Mouse (Mus musculus) lung, embryonic 14.5 days (tissue): Measurements from ENCODE around the gene Prdm10. TPM values are rescaled to one million over a fixed set of nuclear protein-coding genes. Genes with fewer than 3 reads are reported as not detected.

Source experiments
- ATAC-seq: fragments of 200-750 bp; cut with Nextera tagmentation; 2 replicates; pipeline ENCODE4 v1.8.0; 2017; ENCODE audit warnings: mild to moderate bottlenecking, moderate TSS enrichment, moderate library complexity; ENCODE audit not compliant: insufficient read depth
- DNase-seq: peaks from one replicate; pipeline ENCODE4 v3.0.0-alpha.2; 2015
- H3K27ac ChIP-seq: fragments of 300-500 bp; sonication (generic); 2 replicates; pipeline ENCODE4 v1.5.1; 2014; ENCODE audit warnings: low read depth, mild to moderate bottlenecking, moderate library complexity
- H3K27me3 ChIP-seq: fragments of 300-500 bp; sonication (generic); 2 replicates; pipeline ENCODE4 v1.6.1; 2014; ENCODE audit warnings: low read length, control low read depth; ENCODE audit not compliant: insufficient read depth
- H3K36me3 ChIP-seq: fragments of 300-500 bp; sonication (generic); 2 replicates; pipeline ENCODE4 v1.6.1; 2014; ENCODE audit warnings: control low read depth; ENCODE audit not compliant: insufficient read depth
- H3K4me1 ChIP-seq: fragments of 300-500 bp; sonication (generic); 2 replicates; pipeline ENCODE4 v1.6.1; 2014; ENCODE audit warnings: antibody characterized with exemption, control low read depth; ENCODE audit not compliant: insufficient read depth
- H3K4me2 ChIP-seq: fragments of 300-500 bp; sonication (generic); 2 replicates; pipeline ENCODE4 v1.6.1; 2014; ENCODE audit warnings: mild to moderate bottlenecking
- H3K4me3 ChIP-seq: fragments of 300-500 bp; sonication (generic); 2 replicates; pipeline ENCODE4 v1.5.1; 2014; ENCODE audit warnings: low read depth, low read length
- H3K9ac ChIP-seq: fragments of 300-500 bp; sonication (generic); 2 replicates; pipeline ENCODE4 v1.6.1; 2014
- H3K9me3 ChIP-seq: fragments of 300-500 bp; sonication (generic); 2 replicates; pipeline ENCODE4 v1.6.1; 2016; ENCODE audit warnings: low read depth, low read length, control low read depth
- CTCF ChIP-seq: IDR thresholded peaks from 2 replicates; pipeline ENCODE4 v1.5.1; 2016; ENCODE audit warnings: antibody characterized with exemption, low read depth
- WGBS: fragments of 180-500 bp; shearing (Covaris S2); extraction: QIAGEN DNeasy Blood & Tissue Kit; methylation state at CpG from one replicate; pipeline ENCODE4 v1.1.7; 2014; 5-methylcytosine and 5-hydroxymethylcytosine counted together
- polyA plus RNA-seq: library from polyadenylated mRNA; unstranded; fragments of >200 nt; fragmentation: Nextera tagmentation; extraction: Ambion mirVana; gene quantifications from 2 replicates; pipeline ENCODE4 v1.2.1, GENCODE M21; 2014

The Prdm10 gene
- polyA plus RNA-seq, 1 experiment from 2014 or later, result 6.7 TPM

GRCm38 (mm10) chr9:31291978-31292377 lies 11.6 kb downstream of the Prdm10 start:
- no peak for ATAC-seq
- Histone ChIP-seq H3K9ac (no peak overlapping the region), H3K4me3 (no peak overlapping the region), H3K4me2 (no peak overlapping the region), H3K9me3 (no peaks in the 10 kb centered on the region), H3K27me3 (no peaks in the 10 kb centered on the region), H3K27ac (no peak overlapping the region), H3K4me1 (no peaks in the 10 kb centered on the region), H3K36me3 (no peaks in the 10 kb centered on the region)
- TF ChIP-seq CTCF, result no peak
- 71% methylated on average over 4 of the region's 4 CpGs for WGBS
- DNase-seq, result no peak

GRCm38 (mm10) chr9:31293208-31293607 lies 12.9 kb downstream of the Prdm10 start:
- H3K27me3 ChIP-seq, result no peaks in the 10 kb centered on the region
- no peaks in the 10 kb centered on the region for H3K4me1 ChIP-seq
- no peak overlapping the region for H3K27ac ChIP-seq
- H3K9ac ChIP-seq, result no peak overlapping the region
- H3K36me3 ChIP-seq, result no peaks in the 10 kb centered on the region
- H3K4me3 ChIP-seq, result no peak overlapping the region
- no peak overlapping the region for H3K4me2 ChIP-seq
- no peak for TF ChIP-seq CTCF
- no peak for ATAC-seq
- no peaks in the 10 kb centered on the region for H3K9me3 ChIP-seq
- WGBS, result 70% methylated on average over 2 of the region's 2 CpGs
- no peak for DNase-seq

- H3K36me3 ChIP-seq, result no peaks in the 10 kb centered on the region
- ATAC-seq (no peak), DNase-seq (peak; percentile 47)
- 53% methylated on average over 2 of the region's 2 CpGs for WGBS
- no peaks in the 10 kb centered on the region for H3K9me3 ChIP-seq
- H3K27me3 ChIP-seq, result no peaks in the 10 kb centered on the region
- no peak overlapping the region for H3K4me3 ChIP-seq
- no peak for TF ChIP-seq CTCF
- no peak overlapping the region for H3K4me2 ChIP-seq
- no peaks in the 10 kb centered on the region for H3K4me1 ChIP-seq
- H3K27ac ChIP-seq, result no peak overlapping the region
- no peak overlapping the region for H3K9ac ChIP-seq
Observed at GRCm38 (mm10) chr9:31295311-31295710, 15.0 kb downstream of the Prdm10 start.

- WGBS, result 86% methylated on average over 3 of the region's 3 CpGs
- no peaks in the 10 kb centered on the region for H3K9me3 ChIP-seq
- ATAC-seq, result no peak
- no peak overlapping the region for H3K27ac ChIP-seq
- no peaks in the 10 kb centered on the region for H3K36me3 ChIP-seq
- no peak overlapping the region for H3K4me2 ChIP-seq
- H3K4me1 ChIP-seq, result no peaks in the 10 kb centered on the region
- no peak for TF ChIP-seq CTCF
- no peak for DNase-seq
- no peak overlapping the region for H3K9ac ChIP-seq
- H3K27me3 ChIP-seq, result no peaks in the 10 kb centered on the region
- no peak overlapping the region for H3K4me3 ChIP-seq
Observed at GRCm38 (mm10) chr9:31296293-31296692, 16.0 kb downstream of the Prdm10 start.

- no peaks in the 10 kb centered on the region for H3K9me3 ChIP-seq
- no peaks in the 10 kb centered on the region for H3K4me1 ChIP-seq
- H3K27ac ChIP-seq, result no peak overlapping the region
- ATAC-seq (no peak), DNase-seq (no peak)
- WGBS, result 78% methylated on average over 6 of the region's 6 CpGs
- H3K36me3 ChIP-seq, result no peaks in the 10 kb centered on the region
- H3K9ac ChIP-seq, result no peak overlapping the region
- H3K4me3 ChIP-seq, result no peak overlapping the region
- TF ChIP-seq CTCF, result no peak
- H3K27me3 ChIP-seq, result no peaks in the 10 kb centered on the region
- no peak overlapping the region for H3K4me2 ChIP-seq
Observed at GRCm38 (mm10) chr9:31298751-31299150, 18.4 kb downstream of the Prdm10 start.

GRCm38 (mm10) chr9:31300525-31300924 lies 20.2 kb downstream of the Prdm10 start:
- H3K4me3 ChIP-seq, result no peak overlapping the region
- H3K27me3 ChIP-seq, result no peaks in the 10 kb centered on the region
- WGBS, result 66% methylated on average over 5 of the region's 5 CpGs
- H3K36me3 ChIP-seq, result no peaks in the 10 kb centered on the region
- H3K4me1 ChIP-seq, result no peaks in the 10 kb centered on the region
- no peak for ATAC-seq
- TF ChIP-seq CTCF, result no peak
- no peak overlapping the region for H3K4me2 ChIP-seq
- H3K9ac ChIP-seq, result no peak overlapping the region
- no peaks in the 10 kb centered on the region for H3K9me3 ChIP-seq
- no peak for DNase-seq
- H3K27ac ChIP-seq, result no peak overlapping the region

- no peaks in the 10 kb centered on the region for H3K27me3 ChIP-seq
- no peak for TF ChIP-seq CTCF
- no peaks in the 10 kb centered on the region for H3K9me3 ChIP-seq
- H3K4me2 ChIP-seq, result no peak overlapping the region
- no peaks in the 10 kb centered on the region for H3K36me3 ChIP-seq
- no peak overlapping the region for H3K9ac ChIP-seq
- ATAC-seq, result 0 out of 2 replicates have a peak, but pooled peaks have one; percentile 14
- peak overlapping the region; percentile 24; the same call in 1 of the 2 replicates for H3K27ac ChIP-seq
- H3K4me3 ChIP-seq, result no peak overlapping the region
- WGBS, result 34% methylated on average over 5 of the region's 5 CpGs
- H3K4me1 ChIP-seq, result no peaks in the 10 kb centered on the region
- DNase-seq, result no peak
Observed at GRCm38 (mm10) chr9:31301107-31301506, 20.8 kb downstream of the Prdm10 start.
